Mouse (Mus musculus): ENCODE data around the gene Npc2.

- TF ChIP-seq CTCF (IDR thresholded peaks at IDR 0.05; ENCODE audit: low read depth, low read length) (no peak), POLR2A (IDR thresholded peaks at IDR 0.05; ENCODE audit: borderline replicate concordance, low read depth, low read length) (no peak)
Measured at GRCm38 (mm10) chr12:84769624-84770023, 3.3 kb downstream of the Npc2 start.

Measured in bone marrow macrophage, adult 2 months (primary cell).